Mouse (Mus musculus): ENCODE results near the gene Dtd1.

- TF ChIP-seq CTCF (IDR thresholded peaks at IDR 0.05) (no peak), EP300 (IDR thresholded peaks at IDR 0.05) (no peak)
These were observed 33.9 kb downstream of the Dtd1 start for GRCm38 (mm10) chr2:144633551-144633950.

All from lung, postnatal 0 days (tissue).